Mouse (Mus musculus) granulocyte monocyte progenitor cell, adult 5-6 weeks (primary cell): ENCODE measurements at regions not wholly inside any gene's neighbourhood (a gene's known extent, or its start where the extent isn't known, plus 50 kb on each side); places are given as distances from the start of the nearest gene placed in this dataset.

ENCODE experiments used
- ATAC-seq: replicated peaks from 2 replicates; pipeline ENCODE4 v1.8.0; 2016; ENCODE audit warnings: mild to moderate bottlenecking, moderate TSS enrichment, inconsistent platforms; ENCODE audit not compliant: poor library complexity, severe bottlenecking

DNA sequence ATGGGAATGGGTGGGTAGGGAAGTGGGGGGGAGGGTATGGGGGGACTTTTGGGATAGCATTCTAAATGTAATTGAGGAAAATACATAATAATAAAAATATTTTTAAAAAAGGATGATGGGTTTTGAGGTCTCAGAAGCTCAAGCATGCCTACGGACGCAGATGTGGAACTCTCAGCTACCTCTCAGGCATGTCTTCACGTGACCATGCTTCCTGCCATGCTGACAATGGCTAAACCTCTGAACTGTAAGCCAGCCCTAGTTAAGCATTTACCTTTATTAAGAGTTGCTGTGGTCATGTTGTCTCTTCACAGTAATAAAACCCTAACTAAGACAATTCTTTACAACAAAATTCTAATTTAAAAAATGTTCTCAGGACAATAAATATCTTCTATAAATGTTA, 80.0 kb downstream of the Tex36 start:
- ATAC-seq: no peak

DNA sequence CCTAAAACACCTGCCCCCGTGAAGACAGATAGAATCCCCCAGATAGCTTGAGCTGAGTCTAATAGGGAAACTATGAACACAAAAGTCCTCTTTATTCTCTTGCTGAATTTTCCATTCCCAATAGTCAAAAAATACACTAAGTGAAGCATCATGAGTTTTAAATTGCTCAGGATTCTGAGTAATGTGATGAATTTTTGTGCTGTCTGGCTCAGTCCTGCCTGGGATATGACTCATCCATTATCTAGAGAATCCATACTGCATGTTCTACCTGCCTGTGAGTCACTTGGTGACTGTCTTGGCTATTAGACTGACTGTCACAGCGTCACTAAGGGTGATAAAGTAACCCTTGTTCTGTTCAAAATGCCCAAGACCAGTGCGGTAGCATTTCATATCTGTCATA, 83.0 kb downstream of the Tex36 start:
- ATAC-seq: no peak

DNA sequence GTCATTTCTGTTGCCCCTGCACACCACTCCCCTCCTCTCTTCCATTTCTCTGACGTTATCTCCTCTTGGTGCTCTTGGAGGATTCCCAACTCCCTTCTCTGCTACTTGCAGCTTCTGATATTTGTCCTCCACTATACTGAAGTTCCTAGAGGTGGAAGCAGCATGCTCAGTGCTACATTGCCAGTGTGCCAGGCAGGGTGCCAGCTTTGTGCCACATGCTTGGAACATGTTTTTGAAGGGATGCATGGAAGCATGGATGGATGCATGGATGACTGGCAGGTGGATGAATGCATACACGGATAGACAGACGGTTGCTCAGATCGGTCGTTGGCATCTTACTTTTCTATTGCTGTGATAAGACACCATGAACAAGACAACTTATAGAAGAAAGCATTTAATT, 84.4 kb downstream of the Tex36 start:
- no peak for ATAC-seq

DNA sequence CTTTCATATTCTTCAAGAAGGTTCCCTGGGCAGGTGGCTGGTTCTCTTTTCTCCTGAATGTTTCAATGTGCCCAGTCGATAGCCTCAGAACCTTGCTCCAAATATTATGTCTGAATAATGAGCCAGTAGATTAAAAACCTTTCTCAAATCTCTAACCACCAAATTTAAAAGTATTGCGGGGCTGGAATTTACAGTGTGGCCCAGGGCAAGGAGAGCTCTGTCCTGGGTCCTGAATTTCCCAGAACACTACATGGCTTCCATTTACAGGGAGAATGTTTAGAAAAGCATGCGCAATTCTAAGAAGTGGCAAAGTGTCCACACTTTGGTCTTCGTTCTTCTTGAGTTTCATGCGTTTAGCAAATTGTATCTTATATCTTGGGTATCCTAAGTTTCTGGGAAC, 91.0 kb downstream of the Tex36 start:
- no peak for ATAC-seq

DNA sequence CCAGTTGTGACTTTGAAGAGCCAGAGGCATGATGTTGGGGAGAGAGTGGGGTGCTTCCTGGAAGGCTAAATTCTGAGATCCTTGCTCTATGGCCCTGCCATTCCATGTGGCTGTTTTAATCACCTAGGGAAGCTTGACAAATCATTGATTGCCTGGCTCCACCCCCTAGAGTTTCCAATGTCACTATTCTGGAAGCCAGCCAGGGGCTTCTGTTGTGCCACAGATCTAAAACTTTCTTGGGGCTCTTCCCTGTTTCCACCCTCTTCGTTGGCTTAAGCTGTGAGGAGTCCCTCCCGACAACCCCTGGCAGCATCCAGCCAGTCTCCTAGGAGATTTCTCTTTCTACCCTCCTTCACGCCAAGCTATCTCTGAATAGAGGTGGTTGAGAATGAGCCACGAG, 92.5 kb downstream of the Tex36 start:
- no peak for ATAC-seq

DNA sequence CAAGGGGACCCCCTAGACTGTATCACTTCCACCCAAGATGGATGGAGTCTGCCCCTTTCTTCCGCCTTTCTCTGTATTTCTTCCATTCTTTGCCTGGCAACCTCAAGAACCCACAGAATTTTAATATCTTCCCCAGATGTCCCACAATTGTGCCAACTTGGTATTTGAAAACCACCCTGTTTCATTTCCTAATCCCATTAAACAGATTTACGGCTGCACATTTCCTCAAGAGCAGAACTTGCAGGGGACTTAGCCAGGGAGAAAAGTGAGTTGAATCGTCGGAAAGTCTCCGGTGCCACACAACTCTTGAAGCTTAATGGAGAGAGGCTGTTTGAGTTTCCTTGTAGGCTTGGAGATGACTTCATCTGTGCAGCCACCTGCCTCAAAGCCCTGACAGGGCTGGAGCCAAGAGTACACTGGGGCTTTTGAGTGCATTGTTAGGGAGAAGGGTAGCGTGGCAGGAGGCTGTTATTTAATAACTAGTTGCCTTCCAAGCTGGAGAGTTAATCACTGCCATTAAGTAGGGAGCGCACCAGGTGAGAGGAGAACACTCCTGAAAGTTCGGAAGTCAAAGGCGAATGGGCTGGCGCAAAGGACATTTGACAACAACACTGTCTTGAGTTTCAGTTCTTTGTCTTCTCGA, 93.5 kb downstream of the Tex36 start:
- ATAC-seq: no peak

DNA sequence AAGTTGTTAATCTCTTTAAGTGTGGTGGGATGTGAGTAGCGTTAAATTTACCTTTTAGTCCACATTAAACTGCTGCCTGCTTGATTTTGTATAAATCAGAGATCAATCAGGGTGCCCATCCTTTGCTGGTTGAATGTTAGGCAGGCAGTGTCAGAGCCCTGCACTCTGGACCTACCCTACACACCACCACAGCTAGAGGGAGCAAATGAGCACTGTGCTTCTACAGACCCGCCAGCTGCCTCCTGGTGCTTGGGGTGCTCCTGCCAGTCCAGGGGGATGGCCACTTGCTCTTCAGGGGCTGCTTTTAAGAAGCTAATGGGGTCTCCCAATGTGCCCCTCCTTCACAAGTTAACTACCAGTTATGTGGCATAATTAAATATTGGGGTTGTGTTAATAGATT, 96.3 kb downstream of the Tex36 start:
- ATAC-seq: no peak

DNA sequence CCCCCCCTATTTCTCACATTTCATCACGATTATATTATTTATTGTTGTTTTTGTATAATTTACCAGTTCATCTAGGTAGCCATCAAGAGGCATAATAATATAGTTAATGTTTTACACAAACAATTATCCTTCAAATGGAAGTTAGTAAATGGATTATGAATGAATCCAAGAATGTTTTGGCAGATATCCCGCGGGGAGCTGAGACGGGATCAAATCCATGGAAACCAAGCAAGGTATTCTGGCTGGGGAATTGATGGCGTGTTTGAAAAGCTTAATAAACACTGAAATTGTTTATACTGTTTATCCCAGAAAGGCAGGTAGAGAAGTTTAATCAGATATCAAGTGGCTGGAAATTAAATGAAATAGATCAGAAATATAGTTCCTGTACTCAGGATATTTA, 98.0 kb downstream of the Tex36 start:
- ATAC-seq: no peak

DNA sequence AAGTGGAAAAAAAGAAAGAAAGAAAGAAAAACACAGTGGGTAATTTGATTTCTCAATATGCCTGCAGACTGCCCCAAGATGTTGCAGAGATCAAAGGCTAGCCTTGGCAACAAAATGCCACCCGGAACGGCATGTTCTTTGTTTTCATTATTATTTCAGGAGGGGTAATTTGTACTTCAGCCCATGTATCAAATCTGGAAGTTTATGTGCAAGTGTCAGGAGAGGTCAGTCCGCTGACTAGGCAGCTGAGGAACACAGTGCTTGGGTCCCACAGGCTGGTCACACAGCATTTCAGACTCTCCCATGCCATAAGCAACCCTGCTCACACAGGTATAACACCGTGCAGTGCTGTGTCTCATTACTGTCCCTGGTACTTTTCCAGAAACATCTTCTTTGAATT, 99.2 kb downstream of the Tex36 start:
- ATAC-seq: no peak

DNA sequence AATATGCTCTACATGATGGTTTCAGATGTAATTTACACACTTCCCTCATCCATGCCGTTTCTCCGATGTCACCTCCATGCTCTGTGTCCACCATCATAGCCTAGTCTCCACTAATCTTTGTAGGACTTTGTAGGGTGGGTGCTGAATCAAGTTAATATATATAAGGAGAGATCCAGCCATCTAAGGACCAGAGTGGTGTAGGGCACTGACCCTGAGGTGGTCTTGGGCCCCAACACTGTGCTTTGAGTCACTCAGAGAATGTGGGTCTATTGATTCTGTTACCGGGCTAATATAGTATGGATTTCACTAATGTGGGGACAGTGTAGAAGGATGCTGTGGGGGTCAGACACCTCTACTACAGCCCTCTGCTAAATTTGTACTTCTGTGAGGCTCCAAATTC, 104.4 kb downstream of the Tex36 start:
- ATAC-seq: no peak

DNA sequence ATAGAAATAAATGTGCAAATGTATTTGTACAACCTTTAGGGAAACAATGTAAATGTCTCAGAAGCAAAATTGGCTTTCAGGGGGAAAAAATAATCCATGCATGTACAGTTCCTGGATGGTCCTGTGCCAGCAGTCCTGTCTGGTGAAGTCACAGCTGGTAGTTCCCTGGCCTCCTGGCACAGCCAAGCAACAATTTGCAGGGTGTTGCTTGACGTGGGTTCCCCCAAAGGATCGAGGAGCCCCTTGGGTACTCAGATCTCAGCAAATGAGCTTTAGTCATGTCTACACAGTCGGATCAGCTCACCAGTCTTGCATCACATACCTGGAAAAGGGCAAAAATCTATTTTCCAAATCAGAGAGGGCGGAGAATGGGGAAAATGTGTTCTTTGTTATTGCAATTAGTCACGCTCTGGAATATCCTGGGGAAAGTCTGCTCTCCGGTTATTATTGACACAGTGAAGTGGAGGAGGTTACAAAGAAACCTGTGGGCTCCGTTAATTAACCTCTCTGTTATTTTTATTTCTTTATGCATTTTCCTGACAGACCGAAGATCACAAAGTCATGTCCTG, 106.9 kb downstream of the Tex36 start:
- ATAC-seq: no peak

DNA sequence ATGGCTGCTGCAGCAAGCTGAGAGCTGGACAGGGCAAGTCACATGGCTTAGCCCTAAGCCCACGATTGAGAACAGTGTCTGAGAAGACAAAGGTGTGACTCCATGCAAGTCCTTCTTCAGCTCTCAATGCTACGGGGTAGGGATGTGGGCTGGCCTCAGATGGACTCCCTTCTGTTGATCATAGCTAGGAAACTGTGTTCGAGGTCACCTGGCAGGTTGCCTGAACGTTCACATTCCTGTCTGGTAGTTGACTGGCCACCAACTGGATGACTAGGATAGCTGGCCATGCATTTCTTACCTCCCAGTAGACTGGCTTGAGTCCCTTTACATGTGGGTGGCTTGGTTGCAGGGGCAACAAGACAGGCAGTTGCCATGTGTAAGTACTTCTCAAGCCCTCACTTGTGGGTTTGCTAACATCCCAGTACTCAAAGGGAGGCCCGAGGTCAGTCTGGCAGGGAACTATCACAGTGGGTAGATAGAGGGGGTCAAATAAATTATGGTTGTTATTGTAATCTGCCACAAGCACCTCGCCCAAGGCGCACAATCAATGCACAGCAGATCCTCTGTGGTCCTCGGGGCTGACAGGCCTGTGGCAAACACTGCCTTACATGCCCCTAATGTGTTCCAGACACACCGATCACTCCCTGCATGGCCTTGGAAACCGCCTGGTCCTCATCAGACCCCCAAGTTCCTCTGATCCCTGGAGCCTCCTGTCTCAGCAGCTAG, 107.5 kb downstream of the Tex36 start:
- no peak for ATAC-seq

DNA sequence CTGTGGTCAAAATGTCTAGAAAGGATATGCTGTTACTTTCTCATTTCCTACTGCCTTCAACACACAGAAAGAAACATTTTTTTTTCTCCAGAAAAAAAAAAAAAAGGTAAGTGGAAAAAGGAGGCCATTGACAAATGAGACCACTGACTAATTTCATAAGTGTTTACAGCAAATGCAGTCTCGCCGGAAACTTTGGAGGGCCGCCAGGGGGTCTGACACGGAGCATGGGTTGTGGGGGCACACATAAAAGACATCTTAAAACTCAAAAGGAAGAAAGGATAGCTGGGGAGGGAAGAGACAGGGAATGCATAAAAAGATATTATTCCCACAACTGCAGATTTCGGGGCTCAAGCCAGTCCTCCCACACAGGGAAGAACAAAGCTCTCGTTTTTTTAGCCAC, 109.3 kb downstream of the Tex36 start:
- ATAC-seq: no peak

DNA sequence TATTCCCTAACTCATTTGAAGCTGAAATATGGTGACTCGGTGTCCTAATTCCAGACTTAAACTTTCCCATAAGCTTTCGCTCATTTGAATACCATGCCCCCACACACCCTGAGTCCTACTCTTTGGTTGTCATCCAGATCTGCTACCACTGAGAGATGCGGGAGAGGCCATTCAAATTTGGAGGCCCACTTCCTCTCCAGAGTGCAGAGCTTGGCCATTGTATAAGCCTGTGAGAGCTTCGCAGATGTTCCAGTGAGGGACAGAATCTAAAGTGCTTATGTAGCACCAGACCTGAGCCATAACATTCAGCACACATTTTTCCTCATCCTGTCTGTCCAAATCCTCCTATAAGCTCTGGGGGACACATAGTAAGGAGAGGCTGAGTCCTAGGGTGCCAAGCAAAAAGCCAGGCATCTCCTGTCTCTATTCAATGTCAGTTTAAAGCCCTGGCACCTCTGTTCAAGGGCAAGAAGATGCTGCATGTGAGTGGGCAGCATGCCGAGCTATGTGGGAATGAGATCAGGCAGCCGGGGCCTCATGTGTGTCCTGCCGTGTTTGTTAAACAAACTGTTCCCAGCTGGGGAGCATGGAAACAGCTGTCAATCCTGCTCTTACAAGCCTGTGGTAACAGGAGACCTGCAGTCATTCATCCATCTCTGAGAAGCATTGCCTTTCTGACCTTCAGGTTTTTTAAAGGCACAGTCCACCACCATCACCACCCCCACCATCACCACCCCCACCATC, 113.9 kb downstream of the Tex36 start:
- no peak for ATAC-seq

DNA sequence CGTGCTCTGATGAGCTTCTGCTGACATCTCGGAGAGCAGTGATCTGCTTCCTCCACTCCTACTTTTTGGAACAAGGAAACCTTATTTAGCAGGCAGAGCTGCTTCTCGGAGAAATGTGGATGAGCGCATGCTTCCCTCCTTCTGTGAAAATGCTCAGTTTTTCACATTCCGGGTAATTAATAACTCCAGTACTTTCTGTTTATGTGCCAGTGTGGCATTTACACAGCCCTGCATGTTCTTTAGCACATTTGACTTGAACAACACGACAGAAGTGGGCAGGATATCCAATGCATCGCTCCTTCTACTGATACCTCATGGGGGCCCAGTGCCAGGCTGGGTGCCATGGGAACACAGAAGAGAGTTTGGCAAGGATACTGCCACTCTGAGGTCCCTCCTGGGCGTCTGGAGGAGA, 117.5 kb downstream of the Tex36 start:
- no peak for ATAC-seq

DNA sequence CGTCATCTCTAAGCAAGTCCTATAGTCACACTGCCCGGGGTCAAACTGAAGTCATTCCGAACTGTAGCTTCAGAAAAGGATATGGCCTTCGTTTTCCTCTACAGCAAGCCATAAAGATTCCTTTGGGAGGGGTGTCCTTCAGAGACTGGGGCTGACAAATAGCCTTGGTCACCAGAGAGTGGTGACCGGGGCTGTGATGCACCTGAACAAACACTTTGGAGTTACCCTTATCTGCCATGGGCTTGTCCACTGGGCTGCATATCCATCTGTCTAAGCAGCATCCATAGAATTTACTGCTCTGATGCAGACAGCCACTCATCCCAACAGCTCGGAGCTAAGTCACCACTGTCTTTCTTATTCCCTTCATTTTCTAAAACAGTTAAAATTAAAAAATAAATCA, 120.4 kb downstream of the Tex36 start:
- no peak for ATAC-seq

DNA sequence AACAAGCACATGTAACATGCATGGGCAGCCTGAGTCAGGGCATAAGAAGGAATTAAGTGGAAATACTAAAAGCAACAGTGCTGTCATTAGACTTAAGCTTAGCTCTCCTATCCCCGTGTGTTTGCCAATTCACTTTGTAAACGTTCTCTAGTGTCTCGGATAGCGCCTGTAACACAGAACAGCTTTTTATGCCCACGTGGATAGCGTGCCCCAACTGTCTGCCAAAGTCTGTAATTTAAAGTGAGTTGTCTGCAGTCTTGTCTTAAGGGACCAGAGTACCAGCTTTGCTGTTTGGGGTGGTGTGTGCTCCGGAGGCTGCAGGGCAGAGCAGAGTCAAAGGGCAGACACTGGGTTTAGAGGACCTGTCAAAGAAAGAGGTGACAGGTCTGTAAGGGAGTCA, 122.3 kb downstream of the Tex36 start:
- no peak for ATAC-seq

DNA sequence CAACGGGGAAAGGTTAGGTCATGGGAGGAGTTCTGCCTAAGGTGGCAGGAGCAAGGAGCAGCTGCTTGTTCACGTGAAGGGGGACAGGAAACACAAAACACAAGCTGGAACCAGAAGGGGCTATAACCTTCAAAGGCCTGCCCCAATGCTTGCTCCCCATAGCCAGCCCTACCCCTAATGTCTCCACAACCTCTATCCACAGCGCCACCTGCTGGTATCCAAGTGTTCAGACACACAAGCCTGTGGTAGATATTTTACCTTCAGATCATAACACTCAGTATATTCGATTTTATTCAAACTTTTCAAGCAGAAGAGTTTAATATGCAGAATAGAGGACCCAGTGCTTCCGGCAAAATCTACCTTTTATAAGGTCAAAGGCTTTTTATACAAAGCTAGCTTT, 124.0 kb downstream of the Tex36 start:
- no peak; the same call in 1 of the 2 replicates for ATAC-seq

DNA sequence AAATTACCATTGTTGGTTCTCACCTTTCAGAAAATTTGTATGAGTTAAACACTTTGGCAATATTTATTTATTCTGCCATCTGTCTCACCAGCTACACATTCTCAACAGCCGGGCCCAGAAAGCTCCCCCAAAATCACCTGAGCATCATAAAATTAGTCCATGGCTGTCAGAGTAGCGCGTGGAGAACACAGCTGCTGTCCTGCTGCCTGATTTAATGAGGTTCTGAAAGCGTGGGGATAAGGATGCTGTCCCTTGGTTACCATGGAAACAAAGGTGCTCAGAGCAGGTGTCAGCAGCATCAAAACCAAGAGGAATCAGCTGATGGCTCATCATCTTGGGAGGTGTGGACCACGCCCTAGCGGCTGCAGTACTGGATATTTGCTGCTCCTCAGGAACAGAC, 124.7 kb downstream of the Tex36 start:
- ATAC-seq: no peak

DNA sequence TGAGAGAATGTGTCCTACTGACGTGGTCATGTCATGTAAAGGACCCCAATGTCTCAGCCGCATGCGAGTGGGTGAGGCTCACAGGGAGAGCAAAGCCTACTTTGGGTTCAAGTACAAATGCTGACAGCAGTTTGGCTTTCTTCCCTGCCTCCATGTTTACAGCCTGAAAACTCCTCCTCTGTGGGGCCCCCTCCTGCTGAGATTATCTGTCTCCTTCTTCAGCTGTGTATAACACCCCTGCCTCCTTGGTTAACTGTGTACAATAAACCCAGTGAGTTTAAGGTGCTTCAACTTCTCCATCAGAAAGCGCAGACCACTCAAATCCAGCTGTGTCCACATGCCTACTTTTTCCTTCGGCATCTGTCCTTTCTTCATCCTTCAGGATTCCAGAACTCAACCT, 130.3 kb downstream of the Tex36 start:
- no peak for ATAC-seq

DNA sequence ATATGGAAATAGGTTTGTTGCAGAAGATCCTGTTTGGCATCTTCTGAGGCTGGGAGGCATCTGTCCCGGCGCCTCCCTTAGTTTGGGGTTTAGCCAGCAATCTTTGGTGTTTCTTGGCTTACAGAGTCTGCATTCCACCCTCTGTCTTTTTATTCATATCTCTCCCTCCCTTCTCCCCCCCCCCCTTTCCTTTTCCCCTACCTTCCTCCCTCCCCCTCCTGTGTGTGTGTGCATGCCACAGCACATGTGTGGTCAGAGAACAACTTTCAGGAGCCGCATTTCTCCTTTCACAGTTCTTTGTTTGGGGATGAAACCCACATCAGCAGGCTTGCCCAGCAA, 131.4 kb downstream of the Tex36 start:
- ATAC-seq: no peak
